Mouse (Mus musculus): ENCODE measurements around the gene Aqp12. TPM values are rescaled to one million over a fixed set of nuclear protein-coding genes. Genes with fewer than 3 reads are reported as not detected.

Aqp12 gene
- polyA plus RNA-seq, 1 experiment from 2014 or later = not detected

DNA sequence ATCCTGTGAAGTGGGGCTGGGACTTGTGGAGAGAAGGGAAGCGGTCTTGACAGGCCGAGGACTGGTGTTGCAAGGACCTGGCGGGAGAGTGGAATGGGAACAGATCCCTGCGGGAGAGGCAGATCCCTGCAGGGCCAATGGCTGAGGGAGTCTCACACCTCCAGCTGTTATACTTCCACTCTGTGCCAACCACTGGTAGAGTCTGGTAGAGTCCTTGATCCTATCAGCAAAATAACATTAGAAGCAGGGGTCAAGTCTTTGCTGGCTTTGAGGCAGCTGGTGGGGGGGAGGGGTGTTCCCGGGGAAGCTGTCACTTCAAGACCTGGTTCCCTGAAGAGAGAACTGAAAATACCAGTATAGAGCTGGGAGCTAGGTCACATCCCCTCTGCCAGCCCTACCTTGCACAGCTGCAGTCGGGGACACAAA, 30.0 kb upstream of the Aqp12 start:
- peak; percentile 84 for ATAC-seq

DNA sequence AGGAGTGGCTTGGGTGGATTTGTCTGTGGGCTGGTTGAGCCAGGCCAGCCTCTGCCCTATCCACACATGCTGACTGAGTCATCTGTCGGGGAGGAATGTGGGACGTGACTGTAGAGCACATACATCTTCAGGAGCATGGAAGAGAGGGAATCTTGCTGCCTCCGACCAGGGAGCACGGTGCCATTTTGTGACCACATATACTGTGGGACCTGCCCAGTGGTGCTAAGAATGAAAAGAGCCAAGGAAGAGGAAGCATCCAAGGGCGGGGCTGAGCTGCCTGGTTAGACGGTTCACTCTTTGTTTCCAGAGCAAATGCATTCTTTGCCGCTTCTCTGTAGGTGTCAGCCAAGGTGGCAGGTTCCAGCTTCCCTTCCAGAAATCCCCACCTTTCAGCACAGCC, 27.5 kb upstream of the Aqp12 start:
- WGBS = 27% methylated on average over 7 of the region's 7 CpGs
- Histone ChIP-seq H3K9me3 (ENCODE audit: low read length) (no peaks in the 10 kb centered on the region), H3K36me3 (ENCODE audit: insufficient read depth, low read length) (no peaks in the 10 kb centered on the region), H3K4me1 (ENCODE audit: insufficient read depth, low read depth, low read length) (peaks cover 15% of the 10 kb centered on the region; the same call in 1 of the 2 replicates), H3K27ac (ENCODE audit: low read length) (no peak overlapping the region), H3K9ac (replicated peaks; ENCODE audit: low read depth) (no peak overlapping the region), H3K27me3 (replicated peaks; ENCODE audit: insufficient read depth, low read length) (no peaks in the 10 kb centered on the region), H3K4me2 (replicated peaks; ENCODE audit: low read depth, low read length) (peak overlapping the region; percentile 33), H3K4me3 (ENCODE audit: low read depth, low read length) (no peak overlapping the region)
- ATAC-seq = no peak
- peak; percentile 39 for DNase-seq (ENCODE audit: low spot score)
- TF ChIP-seq EP300 (IDR thresholded peaks at IDR 0.05) = no peak
- TF ChIP-seq CTCF (IDR thresholded peaks at IDR 0.05) = no peak

More for the DNA sequence above, 30.0 kb upstream of the Aqp12 start:
- WGBS = 13% methylated on average over 6 of the region's 6 CpGs
- TF ChIP-seq EP300 (IDR thresholded peaks at IDR 0.05) = no peak; the same call in 1 of the 2 replicates
- TF ChIP-seq CTCF (IDR thresholded peaks at IDR 0.05) = no peak
- Histone ChIP-seq H3K4me1 (ENCODE audit: insufficient read depth, low read depth, low read length) (peaks cover 15% of the 10 kb centered on the region; the same call in 1 of the 2 replicates), H3K36me3 (ENCODE audit: insufficient read depth, low read length) (no peaks in the 10 kb centered on the region), H3K4me3 (ENCODE audit: low read depth, low read length) (no peak overlapping the region), H3K27ac (ENCODE audit: low read length) (peak overlapping the region; percentile 63), H3K9me3 (ENCODE audit: low read length) (no peaks in the 10 kb centered on the region), H3K4me2 (replicated peaks; ENCODE audit: low read depth, low read length) (no peak overlapping the region), H3K27me3 (replicated peaks; ENCODE audit: insufficient read depth, low read length) (no peaks in the 10 kb centered on the region), H3K9ac (replicated peaks; ENCODE audit: low read depth) (no peak overlapping the region)
- DNase-seq (ENCODE audit: low spot score) = peak; percentile 88

DNA sequence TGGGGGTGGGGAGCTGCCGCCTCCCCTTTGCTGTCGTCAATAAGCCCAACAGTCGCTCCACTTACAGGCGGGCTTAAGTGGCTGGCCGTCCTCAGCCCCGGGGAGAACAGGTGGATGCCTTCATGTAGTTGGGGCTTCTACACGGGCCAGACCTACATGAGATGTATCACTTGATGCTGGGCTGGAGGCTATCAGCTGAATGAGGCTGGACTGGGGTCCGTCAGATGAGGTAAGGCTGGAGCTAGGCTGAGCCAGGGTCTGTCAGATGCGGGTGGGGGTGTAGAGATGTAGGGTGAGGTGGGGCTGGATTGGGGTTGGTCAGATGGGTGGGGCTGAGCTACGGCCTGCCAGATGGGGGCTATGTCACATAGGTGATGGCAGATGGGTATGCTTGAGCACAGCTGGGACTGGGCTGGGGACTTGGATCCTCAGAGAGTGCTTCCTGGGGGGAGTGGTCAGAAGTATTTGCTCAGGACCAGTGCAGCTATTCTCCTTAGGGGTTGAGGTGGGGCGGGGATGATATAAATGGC, 27.0 kb upstream of the Aqp12 start:
- Histone ChIP-seq H3K4me1 (ENCODE audit: insufficient read depth, low read depth, low read length) (peaks cover 15% of the 10 kb centered on the region; the same call in 1 of the 2 replicates), H3K9me3 (ENCODE audit: low read length) (no peaks in the 10 kb centered on the region), H3K36me3 (ENCODE audit: insufficient read depth, low read length) (no peaks in the 10 kb centered on the region), H3K4me3 (ENCODE audit: low read depth, low read length) (no peak overlapping the region), H3K27ac (ENCODE audit: low read length) (no peak overlapping the region), H3K4me2 (replicated peaks; ENCODE audit: low read depth, low read length) (peak overlapping the region; percentile 33), H3K27me3 (replicated peaks; ENCODE audit: insufficient read depth, low read length) (no peaks in the 10 kb centered on the region), H3K9ac (replicated peaks; ENCODE audit: low read depth) (no peak overlapping the region)
- no peak for DNase-seq (ENCODE audit: low spot score)
- no peak for TF ChIP-seq CTCF (IDR thresholded peaks at IDR 0.05)
- TF ChIP-seq EP300 (IDR thresholded peaks at IDR 0.05) = no peak
- WGBS = 14% methylated on average over 11 of the region's 11 CpGs
- peak; percentile 15 for ATAC-seq

DNA sequence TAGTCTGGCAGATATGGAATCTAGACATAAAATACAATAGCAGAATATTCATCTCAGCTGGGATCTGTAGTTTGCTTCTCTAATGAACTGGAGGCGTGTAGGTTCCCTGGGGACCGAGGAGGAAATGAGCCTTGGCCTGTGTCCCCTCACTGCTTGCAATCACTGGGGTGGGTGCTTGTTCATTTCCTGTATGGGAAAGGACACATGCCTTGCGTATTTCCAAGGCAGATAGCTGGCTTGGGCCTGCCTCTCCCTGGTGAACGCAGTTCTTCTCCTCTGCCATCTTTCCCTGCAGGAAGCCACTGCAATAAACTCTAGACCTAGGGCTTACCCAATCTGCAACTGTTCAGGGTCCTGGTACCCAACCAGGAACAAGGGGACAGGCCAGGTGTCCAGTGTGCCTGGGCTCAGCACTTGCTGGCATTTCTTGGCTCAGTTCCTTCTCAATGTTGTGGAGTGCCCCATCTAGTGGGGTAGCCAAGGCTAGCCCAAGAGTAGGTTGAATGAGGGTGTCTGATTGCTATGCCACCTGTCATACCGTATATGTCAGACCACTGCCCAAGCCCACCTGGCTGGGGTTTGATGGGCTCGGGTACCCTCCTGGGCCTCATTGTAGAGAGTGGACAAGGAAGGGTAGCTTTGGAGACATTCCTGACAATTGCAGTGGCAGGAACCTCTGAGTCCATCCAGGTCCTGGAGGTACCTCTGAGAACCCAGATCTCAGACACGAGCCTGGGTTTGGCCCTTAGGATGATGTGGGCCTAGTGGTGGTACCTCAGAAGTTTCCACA, 24.9 kb upstream of the Aqp12 start:
- TF ChIP-seq CTCF (IDR thresholded peaks at IDR 0.05) (no peak), EP300 (IDR thresholded peaks at IDR 0.05) (no peak)
- Histone ChIP-seq H3K27ac (ENCODE audit: low read length) (no peak overlapping the region), H3K4me3 (ENCODE audit: low read depth, low read length) (no peak overlapping the region), H3K9ac (replicated peaks; ENCODE audit: low read depth) (no peak overlapping the region), H3K9me3 (ENCODE audit: low read length) (no peaks in the 10 kb centered on the region), H3K36me3 (ENCODE audit: insufficient read depth, low read length) (no peaks in the 10 kb centered on the region), H3K4me1 (ENCODE audit: insufficient read depth, low read depth, low read length) (peaks cover 15% of the 10 kb centered on the region; the same call in 1 of the 2 replicates), H3K4me2 (replicated peaks; ENCODE audit: low read depth, low read length) (no peak overlapping the region), H3K27me3 (replicated peaks; ENCODE audit: insufficient read depth, low read length) (no peaks in the 10 kb centered on the region)
- peak; percentile 15 for DNase-seq (ENCODE audit: low spot score)
- ATAC-seq = no peak; the same call in 1 of the 2 replicates
- 60% methylated on average over 7 of the region's 7 CpGs for WGBS

DNA sequence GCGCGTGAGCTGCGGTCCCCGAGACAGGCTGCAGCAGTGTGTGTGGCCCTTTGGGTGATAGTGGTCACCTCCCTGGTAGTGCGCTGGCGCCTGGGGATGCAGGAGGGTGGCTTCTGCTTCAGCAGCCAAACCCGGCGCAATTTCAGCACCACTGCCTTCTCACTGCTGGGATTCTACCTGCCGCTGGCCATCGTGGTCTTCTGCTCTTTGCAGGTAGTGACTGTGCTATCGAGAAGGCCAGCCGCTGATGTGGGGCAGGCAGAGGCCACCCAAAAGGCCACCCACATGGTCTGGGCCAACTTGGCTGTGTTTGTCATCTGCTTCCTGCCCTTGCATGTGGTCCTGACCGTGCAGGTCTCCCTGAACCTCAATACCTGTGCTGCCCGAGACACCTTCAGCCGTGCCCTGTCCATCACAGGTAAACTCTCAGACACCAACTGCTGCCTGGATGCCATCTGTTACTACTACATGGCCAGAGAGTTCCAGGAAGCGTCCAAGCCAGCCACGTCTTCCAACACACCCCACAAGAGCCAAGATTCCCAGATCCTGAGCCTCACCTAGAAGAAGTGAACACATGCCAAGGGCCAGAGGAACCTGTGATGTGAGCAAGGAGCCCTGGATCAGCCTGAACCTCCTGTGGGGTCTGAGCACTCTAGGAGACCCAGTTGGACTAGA, 23.1 kb upstream of the Aqp12 start:
- Histone ChIP-seq H3K4me1 (ENCODE audit: insufficient read depth, low read depth, low read length) (peaks cover 10% of the 10 kb centered on the region; the same call in 1 of the 2 replicates), H3K27me3 (replicated peaks; ENCODE audit: insufficient read depth, low read length) (no peaks in the 10 kb centered on the region), H3K9ac (replicated peaks; ENCODE audit: low read depth) (no peak overlapping the region), H3K36me3 (ENCODE audit: insufficient read depth, low read length) (no peaks in the 10 kb centered on the region), H3K9me3 (ENCODE audit: low read length) (no peaks in the 10 kb centered on the region), H3K4me3 (ENCODE audit: low read depth, low read length) (no peak overlapping the region), H3K27ac (ENCODE audit: low read length) (no peak overlapping the region), H3K4me2 (replicated peaks; ENCODE audit: low read depth, low read length) (no peak overlapping the region)
- no peak for DNase-seq (ENCODE audit: low spot score)
- TF ChIP-seq CTCF (IDR thresholded peaks at IDR 0.05) = no peak
- no peak for TF ChIP-seq EP300 (IDR thresholded peaks at IDR 0.05)
- 90% methylated on average over 17 of the region's 17 CpGs for WGBS
- no peak for ATAC-seq

DNA sequence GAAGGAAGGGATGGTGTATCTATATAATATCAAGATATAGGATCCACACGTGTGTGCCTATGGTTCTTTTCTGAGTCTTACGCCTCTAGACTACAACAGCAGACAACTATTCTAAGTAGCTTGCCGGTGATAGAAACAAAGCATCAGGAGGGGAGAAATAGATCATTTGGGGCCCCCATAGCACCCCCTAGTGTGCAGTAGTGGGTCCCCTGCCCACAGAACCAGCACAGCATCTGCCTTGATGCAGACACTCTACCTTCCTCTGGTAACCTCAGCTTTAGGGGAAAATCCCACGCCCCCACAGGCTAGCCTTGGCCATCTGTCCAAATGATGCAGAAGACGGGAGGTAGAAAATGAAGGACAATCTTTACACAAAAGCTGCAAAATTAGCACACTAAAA, 21.1 kb upstream of the Aqp12 start:
- Histone ChIP-seq H3K4me1 (ENCODE audit: insufficient read depth, low read depth, low read length) (no peaks in the 10 kb centered on the region), H3K4me2 (replicated peaks; ENCODE audit: low read depth, low read length) (no peak overlapping the region), H3K27ac (ENCODE audit: low read length) (no peak overlapping the region), H3K36me3 (ENCODE audit: insufficient read depth, low read length) (no peaks in the 10 kb centered on the region), H3K9ac (replicated peaks; ENCODE audit: low read depth) (no peak overlapping the region), H3K27me3 (replicated peaks; ENCODE audit: insufficient read depth, low read length) (no peaks in the 10 kb centered on the region), H3K9me3 (ENCODE audit: low read length) (no peaks in the 10 kb centered on the region), H3K4me3 (ENCODE audit: low read depth, low read length) (no peak overlapping the region)
- 79% methylated on average over 5 of the region's 5 CpGs for whole genome bisulfite sequencing
- TF ChIP-seq CTCF (IDR thresholded peaks at IDR 0.05) (peak; percentile 28; the same call in 1 of the 2 replicates), EP300 (IDR thresholded peaks at IDR 0.05) (no peak)
- DNase-seq (ENCODE audit: low spot score) (no peak), ATAC-seq (no peak)

All from lung, postnatal 0 days (tissue).